Mouse (Mus musculus) embryonic fibroblast, embryonic 13.5 days (primary cell): ENCODE measurements around the gene Kif7. TPM values are rescaled to one million over a fixed set of nuclear protein-coding genes. Genes with fewer than 3 reads are reported as not detected.
A peak's percentile ranks its signal among the peaks of the same experiment; 100 is the strongest.

Experiments
- H3K27ac ChIP-seq: 2 replicates; pipeline ENCODE4 v1.5.1; 2012; ENCODE audit warnings: low read length, control low read depth, inconsistent platforms; ENCODE audit not compliant: insufficient read depth
- H3K4me1 ChIP-seq: 2 replicates; pipeline ENCODE4 v1.6.1; 2011; ENCODE audit warnings: low read length; ENCODE audit not compliant: control insufficient read depth, insufficient read depth
- H3K4me3 ChIP-seq: 2 replicates; pipeline ENCODE4 v1.5.1; 2011; ENCODE audit warnings: mild to moderate bottlenecking, control low read depth, low read length; ENCODE audit not compliant: insufficient read depth
- CTCF ChIP-seq: IDR thresholded peaks from 2 replicates; pipeline ENCODE4 v1.5.1; 2011; ENCODE audit warnings: mild to moderate bottlenecking, control low read depth, low read length, moderate library complexity, borderline replicate concordance; ENCODE audit not compliant: insufficient read depth
- POLR2A ChIP-seq: IDR thresholded peaks from 2 replicates; pipeline ENCODE4 v1.6.1; 2011; ENCODE audit warnings: low read depth, mild to moderate bottlenecking, control low read depth, low read length, moderate library complexity
- polyA plus RNA-seq: library from polyadenylated mRNA; stranded (reverse); fragments of >200 nt; gene quantifications from 2 replicates; pipeline ENCODE4 v1.2.4, GENCODE M21; 2011; ENCODE audit warnings: low read depth; ENCODE audit not compliant: missing spikeins, insufficient read length

The Kif7 gene
- polyA plus RNA-seq = 3.5 and 5.3 TPM in 2 replicates

- TF ChIP-seq POLR2A = peak; percentile 75
- no peak for TF ChIP-seq CTCF
- Histone ChIP-seq H3K27ac (no peak within 1 kb of the TSS), H3K4me1 (no peaks in the 10 kb centered on the region; the same call in 1 of the 2 replicates), H3K4me3 (peak within 1 kb of the TSS; percentile 75)
Observed at GRCm38 (mm10) chr7:79715187-79715981, at the start of gene Kif7. TSS of gene Kif7 (minus strand) at chr7:79715720.

- no peak overlapping the region for H3K27ac ChIP-seq
- H3K4me1 ChIP-seq = no peaks in the 10 kb centered on the region
- TF ChIP-seq CTCF (no peak), POLR2A (no peak)
- H3K4me3 ChIP-seq = no peak overlapping the region
Observed at GRCm38 (mm10) chr7:79762106-79762505, 46.6 kb upstream of the Kif7 start.

- Histone ChIP-seq H3K27ac (no peak overlapping the region), H3K4me1 (no peaks in the 10 kb centered on the region; the same call in 1 of the 2 replicates), H3K4me3 (no peak overlapping the region)
- TF ChIP-seq POLR2A = no peak
- no peak for TF ChIP-seq CTCF
Observed at GRCm38 (mm10) chr7:79761124-79761876, 45.8 kb upstream of the Kif7 start.

- Histone ChIP-seq H3K27ac (no peak overlapping the region), H3K4me3 (no peak overlapping the region), H3K4me1 (no peaks in the 10 kb centered on the region; the same call in 1 of the 2 replicates)
- TF ChIP-seq CTCF (no peak), POLR2A (no peak)
Observed at GRCm38 (mm10) chr7:79759766-79760165, 44.2 kb upstream of the Kif7 start.

- no peak for TF ChIP-seq CTCF
- TF ChIP-seq POLR2A = no peak
- no peaks in the 10 kb centered on the region; the same call in 1 of the 2 replicates for H3K4me1 ChIP-seq
- no peak overlapping the region for H3K4me3 ChIP-seq
- no peak overlapping the region for H3K27ac ChIP-seq
Observed at GRCm38 (mm10) chr7:79758176-79758575, 42.7 kb upstream of the Kif7 start.

GRCm38 (mm10) chr7:79756334-79756733 is 40.8 kb upstream of the Kif7 start:
- Histone ChIP-seq H3K4me3 (no peak overlapping the region), H3K4me1 (no peaks in the 10 kb centered on the region; the same call in 1 of the 2 replicates), H3K27ac (no peak overlapping the region)
- TF ChIP-seq CTCF = no peak
- TF ChIP-seq POLR2A = no peak

GRCm38 (mm10) chr7:79749511-79749910 is 34.0 kb upstream of the Kif7 start:
- no peak for TF ChIP-seq POLR2A
- no peak for TF ChIP-seq CTCF
- H3K4me3 ChIP-seq = no peak overlapping the region
- no peak overlapping the region for H3K27ac ChIP-seq
- no peaks in the 10 kb centered on the region for H3K4me1 ChIP-seq

- Histone ChIP-seq H3K27ac (no peak overlapping the region), H3K4me1 (no peaks in the 10 kb centered on the region), H3K4me3 (no peak overlapping the region)
- TF ChIP-seq POLR2A = no peak
- TF ChIP-seq CTCF = no peak
Observed at GRCm38 (mm10) chr7:79747659-79748058, 32.1 kb upstream of the Kif7 start.

GRCm38 (mm10) chr7:79744585-79744984 is 29.1 kb upstream of the Kif7 start:
- Histone ChIP-seq H3K27ac (no peak overlapping the region), H3K4me1 (no peaks in the 10 kb centered on the region)

GRCm38 (mm10) chr7:79744051-79744450 is 28.5 kb upstream of the Kif7 start:
- H3K4me1 ChIP-seq = no peaks in the 10 kb centered on the region
- no peak for TF ChIP-seq CTCF
- no peak for TF ChIP-seq POLR2A
- no peak overlapping the region for H3K4me3 ChIP-seq
- H3K27ac ChIP-seq = no peak overlapping the region

More at GRCm38 (mm10) chr7:79744585-79744984, 29.1 kb upstream of the Kif7 start:
- H3K4me3 ChIP-seq = no peak overlapping the region
- TF ChIP-seq CTCF = no peak
- no peak for TF ChIP-seq POLR2A
